Mouse (Mus musculus): ENCODE measurements around the gene Syne3. TPM values are rescaled to one million over a fixed set of nuclear protein-coding genes. Genes with fewer than 3 reads are reported as not detected.

Syne3 gene
- polyA plus RNA-seq, 1 experiment from 2014 or later, result 0.16 TPM

DNA sequence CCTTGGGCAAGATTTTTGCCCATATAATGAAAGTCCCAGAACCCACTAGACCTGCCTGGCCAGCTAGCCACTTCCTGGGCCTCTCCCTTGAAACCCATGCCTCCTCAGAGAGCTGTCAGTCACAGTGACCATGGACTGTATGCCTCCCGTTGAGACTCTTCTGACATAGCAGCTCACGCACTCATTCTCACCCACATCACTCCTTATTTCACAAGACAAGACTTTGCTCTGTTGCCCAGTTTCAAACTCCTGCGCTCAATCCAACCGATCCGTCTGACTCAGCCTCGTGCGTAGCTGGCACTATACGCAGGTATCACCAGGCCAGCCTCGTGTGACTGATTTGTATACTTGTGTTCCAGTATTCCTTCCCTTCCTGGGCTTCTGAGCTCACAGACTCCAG is 22.8 kb downstream of the Syne3 start:
- Histone ChIP-seq H3K4me2 (ENCODE audit: low read length) (no peak overlapping the region), H3K27me3 (ENCODE audit: control insufficient read depth, insufficient read depth, low read depth, low read length) (no peaks in the 10 kb centered on the region), H3K4me3 (ENCODE audit: low read depth, low read length) (no peak overlapping the region), H3K9ac (ENCODE audit: low read depth, low read length) (no peak overlapping the region), H3K9me3 (replicated peaks; ENCODE audit: control insufficient read depth, low read length, poor library complexity, severe bottlenecking) (no peaks in the 10 kb centered on the region), H3K4me1 (ENCODE audit: control insufficient read depth, insufficient read depth, low read length) (no peaks in the 10 kb centered on the region), H3K36me3 (ENCODE audit: control insufficient read depth, insufficient read depth, low read length) (no peaks in the 10 kb centered on the region), H3K27ac (ENCODE audit: low read length) (no peak overlapping the region)
- 94% methylated on average over 9 of the region's 9 CpGs for WGBS
- ATAC-seq, result no peak

DNA sequence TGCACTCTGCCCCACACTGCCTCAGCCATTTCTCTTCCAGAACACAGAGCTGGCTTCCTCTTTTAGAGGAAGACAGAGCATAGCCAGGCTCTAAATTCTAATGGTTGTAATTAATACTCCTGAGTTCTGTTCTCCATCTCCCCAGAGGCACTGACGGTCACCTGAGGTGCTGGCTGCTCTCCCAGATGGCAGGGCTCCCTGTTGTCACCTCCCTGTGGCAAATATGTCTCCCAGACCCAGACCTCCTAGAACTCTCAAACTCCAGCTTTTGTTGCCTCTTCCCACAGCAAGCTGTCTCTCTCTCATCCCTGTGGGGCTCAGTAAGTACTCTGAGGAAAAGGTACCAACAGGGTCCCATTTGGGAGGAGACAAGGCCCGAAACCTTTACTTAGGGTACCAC is 23.6 kb downstream of the Syne3 start:
- ATAC-seq, result no peak
- 76% methylated on average over 2 of the region's 2 CpGs for WGBS
- no peaks in the 10 kb centered on the region for H3K27me3 ChIP-seq (ENCODE audit: control insufficient read depth, insufficient read depth, low read depth, low read length)
- H3K9me3 ChIP-seq (replicated peaks; ENCODE audit: control insufficient read depth, low read length, poor library complexity, severe bottlenecking), result no peaks in the 10 kb centered on the region
- no peak overlapping the region for H3K9ac ChIP-seq (ENCODE audit: low read depth, low read length)
- no peaks in the 10 kb centered on the region for H3K36me3 ChIP-seq (ENCODE audit: control insufficient read depth, insufficient read depth, low read length)
- H3K27ac ChIP-seq (ENCODE audit: low read length), result no peak overlapping the region
- H3K4me1 ChIP-seq (ENCODE audit: control insufficient read depth, insufficient read depth, low read length), result no peaks in the 10 kb centered on the region
- H3K4me3 ChIP-seq (ENCODE audit: low read depth, low read length), result no peak overlapping the region
- H3K4me2 ChIP-seq (ENCODE audit: low read length), result no peak overlapping the region

DNA sequence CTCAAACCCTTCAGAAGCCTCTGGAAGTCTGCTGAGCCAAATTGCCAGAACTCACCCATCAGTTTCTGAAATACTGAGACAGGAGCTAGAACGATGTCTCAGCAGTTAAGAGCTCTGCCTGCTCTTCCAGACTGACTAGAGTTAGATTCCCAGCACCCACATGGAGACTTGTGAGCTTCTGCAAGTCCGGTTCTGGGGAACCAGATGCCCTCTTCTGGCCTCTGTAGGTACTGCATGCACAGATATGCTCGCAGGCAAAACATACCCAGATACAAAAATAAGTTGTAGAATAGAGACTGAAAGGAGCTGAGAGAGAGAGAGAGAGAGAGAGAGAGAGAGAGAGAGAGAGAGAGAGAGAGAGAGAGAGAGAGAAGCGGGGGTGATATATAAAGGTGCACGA is 24.5 kb downstream of the Syne3 start:
- Histone ChIP-seq H3K27ac (ENCODE audit: low read length) (no peak overlapping the region), H3K27me3 (ENCODE audit: control insufficient read depth, insufficient read depth, low read depth, low read length) (no peaks in the 10 kb centered on the region), H3K4me1 (ENCODE audit: control insufficient read depth, insufficient read depth, low read length) (no peaks in the 10 kb centered on the region), H3K9me3 (replicated peaks; ENCODE audit: control insufficient read depth, low read length, poor library complexity, severe bottlenecking) (no peaks in the 10 kb centered on the region), H3K9ac (ENCODE audit: low read depth, low read length) (no peak overlapping the region), H3K4me2 (ENCODE audit: low read length) (no peak overlapping the region), H3K36me3 (ENCODE audit: control insufficient read depth, insufficient read depth, low read length) (no peaks in the 10 kb centered on the region), H3K4me3 (ENCODE audit: low read depth, low read length) (no peak overlapping the region)
- WGBS, result 77% methylated on average over 5 of the region's 5 CpGs
- ATAC-seq, result no peak

DNA sequence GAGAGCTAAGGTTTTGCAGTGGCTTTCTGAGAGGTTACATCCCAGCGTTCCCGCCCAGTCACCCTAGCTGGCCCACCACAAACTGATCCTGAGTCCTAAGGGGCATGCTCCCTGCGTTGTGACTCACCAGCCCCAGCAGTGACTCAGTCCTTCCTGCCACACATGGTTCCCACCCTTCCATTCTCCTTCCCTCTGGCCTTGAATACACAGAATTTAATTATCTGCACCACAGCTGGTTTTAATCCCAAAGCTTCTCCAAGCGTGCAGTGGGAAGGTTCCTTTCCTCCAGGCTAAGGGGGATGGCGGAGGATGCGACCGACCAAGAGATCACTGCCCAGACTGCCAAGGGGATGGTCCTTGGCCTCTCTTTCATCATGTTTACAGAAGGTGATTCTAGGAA is 26.1 kb downstream of the Syne3 start:
- no peaks in the 10 kb centered on the region for H3K27me3 ChIP-seq (ENCODE audit: control insufficient read depth, insufficient read depth, low read depth, low read length)
- no peaks in the 10 kb centered on the region for H3K36me3 ChIP-seq (ENCODE audit: control insufficient read depth, insufficient read depth, low read length)
- no peak for ATAC-seq
- WGBS, result 40% methylated on average over 7 of the region's 7 CpGs
- no peak overlapping the region for H3K4me3 ChIP-seq (ENCODE audit: low read depth, low read length)
- no peak overlapping the region for H3K4me2 ChIP-seq (ENCODE audit: low read length)
- H3K27ac ChIP-seq (ENCODE audit: low read length), result no peak overlapping the region
- no peaks in the 10 kb centered on the region for H3K9me3 ChIP-seq (replicated peaks; ENCODE audit: control insufficient read depth, low read length, poor library complexity, severe bottlenecking)
- peaks cover 6% of the 10 kb centered on the region; the same call in 1 of the 2 replicates for H3K4me1 ChIP-seq (ENCODE audit: control insufficient read depth, insufficient read depth, low read length)
- no peak overlapping the region for H3K9ac ChIP-seq (ENCODE audit: low read depth, low read length)

DNA sequence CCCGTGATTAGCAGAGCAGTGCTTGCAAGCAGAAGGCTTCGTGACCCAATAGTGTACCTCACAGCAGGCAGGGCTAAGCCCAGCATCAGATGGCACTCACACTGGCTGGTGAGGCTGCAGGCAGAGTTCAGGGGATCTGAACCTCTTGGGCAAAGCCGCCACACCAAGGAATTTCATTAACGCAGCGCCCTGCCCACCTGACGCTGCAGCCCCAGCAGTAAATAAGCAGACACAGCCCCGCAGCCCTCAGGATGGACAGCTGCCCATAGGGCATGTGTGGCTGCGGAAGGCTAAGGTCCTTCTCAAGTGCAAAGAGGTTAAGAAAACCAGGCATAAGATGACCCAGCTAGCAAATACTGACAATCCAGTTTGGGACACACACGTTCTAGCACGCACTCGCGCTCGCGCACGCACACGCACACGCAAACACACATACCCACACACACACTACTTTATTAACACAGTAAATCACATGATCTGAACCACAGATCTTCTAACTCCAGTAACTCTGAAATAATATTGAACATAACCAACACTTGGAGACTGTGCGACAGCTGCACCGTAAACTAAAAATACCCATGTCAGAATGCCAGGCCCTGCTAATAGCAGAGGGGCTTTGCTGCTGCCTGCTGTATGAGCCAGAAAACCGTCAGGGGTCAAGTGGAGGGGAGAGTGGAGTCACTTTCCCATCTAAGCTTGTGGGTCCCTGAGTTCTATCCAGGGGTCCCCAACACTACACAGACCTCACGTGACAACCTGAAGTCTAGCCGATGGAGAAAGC is 30.5 kb downstream of the Syne3 start:
- Histone ChIP-seq H3K4me3 (ENCODE audit: low read depth, low read length) (no peak overlapping the region), H3K27ac (ENCODE audit: low read length) (no peak overlapping the region), H3K4me1 (ENCODE audit: control insufficient read depth, insufficient read depth, low read length) (peaks cover 6% of the 10 kb centered on the region; the same call in 1 of the 2 replicates), H3K9ac (ENCODE audit: low read depth, low read length) (peak overlapping the region; percentile 38; the same call in 1 of the 2 replicates), H3K27me3 (ENCODE audit: control insufficient read depth, insufficient read depth, low read depth, low read length) (no peaks in the 10 kb centered on the region), H3K9me3 (replicated peaks; ENCODE audit: control insufficient read depth, low read length, poor library complexity, severe bottlenecking) (no peaks in the 10 kb centered on the region), H3K36me3 (ENCODE audit: control insufficient read depth, insufficient read depth, low read length) (no peaks in the 10 kb centered on the region), H3K4me2 (ENCODE audit: low read length) (no peak overlapping the region)
- 64% methylated on average over 22 of the region's 22 CpGs for WGBS
- ATAC-seq, result no peak; the same call in 1 of the 2 replicates

DNA sequence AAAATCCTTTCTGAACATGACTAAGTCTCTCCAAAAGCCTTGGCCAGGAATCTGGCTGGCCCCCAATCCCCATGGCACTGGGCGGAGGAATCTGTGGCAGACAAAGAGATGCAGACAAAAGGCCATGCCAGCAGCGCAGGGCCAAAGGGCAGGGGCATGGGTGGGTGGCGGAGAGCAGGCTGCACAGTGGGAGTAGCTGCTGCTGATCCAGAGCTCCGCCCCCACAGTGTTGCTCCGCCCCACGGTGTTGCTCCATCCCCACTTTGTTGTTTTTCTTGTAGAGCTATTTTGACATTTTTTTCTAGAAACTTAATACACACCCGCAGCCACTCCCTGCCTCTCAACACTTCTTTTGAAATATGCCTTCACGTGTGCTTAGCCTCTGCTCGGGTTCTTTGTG is 31.2 kb downstream of the Syne3 start:
- 7% methylated on average over 9 of the region's 9 CpGs for WGBS
- ATAC-seq, result no peak
- Histone ChIP-seq H3K4me1 (ENCODE audit: control insufficient read depth, insufficient read depth, low read length) (peaks cover 6% of the 10 kb centered on the region; the same call in 1 of the 2 replicates), H3K9me3 (replicated peaks; ENCODE audit: control insufficient read depth, low read length, poor library complexity, severe bottlenecking) (no peaks in the 10 kb centered on the region), H3K4me3 (ENCODE audit: low read depth, low read length) (no peak overlapping the region), H3K27me3 (ENCODE audit: control insufficient read depth, insufficient read depth, low read depth, low read length) (no peaks in the 10 kb centered on the region), H3K9ac (ENCODE audit: low read depth, low read length) (no peak overlapping the region; the same call in 1 of the 2 replicates), H3K27ac (ENCODE audit: low read length) (no peak overlapping the region), H3K4me2 (ENCODE audit: low read length) (peak overlapping the region; percentile 4), H3K36me3 (ENCODE audit: control insufficient read depth, insufficient read depth, low read length) (no peaks in the 10 kb centered on the region)

DNA sequence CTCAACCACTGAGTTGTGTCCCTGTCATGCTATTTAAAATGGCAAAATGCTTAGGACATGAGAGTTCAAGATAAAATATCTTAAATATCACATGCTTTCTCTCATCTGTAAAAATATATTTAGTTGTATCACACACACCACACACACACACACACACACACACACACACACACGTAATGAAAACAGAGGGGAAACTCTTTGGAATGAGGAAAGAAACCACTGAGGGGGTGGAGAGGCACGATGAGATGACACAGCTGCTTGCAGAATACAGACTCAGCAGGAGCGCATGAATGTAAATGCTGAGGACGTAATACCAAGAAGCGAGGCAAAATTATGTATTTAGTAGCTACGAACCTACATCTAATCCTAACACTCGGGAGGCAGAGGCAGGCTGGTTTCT is 32.7 kb downstream of the Syne3 start:
- ATAC-seq, result no peak
- Histone ChIP-seq H3K4me2 (ENCODE audit: low read length) (no peak overlapping the region), H3K4me1 (ENCODE audit: control insufficient read depth, insufficient read depth, low read length) (peaks cover 6% of the 10 kb centered on the region; the same call in 1 of the 2 replicates), H3K9ac (ENCODE audit: low read depth, low read length) (no peak overlapping the region), H3K27ac (ENCODE audit: low read length) (no peak overlapping the region), H3K27me3 (ENCODE audit: control insufficient read depth, insufficient read depth, low read depth, low read length) (no peaks in the 10 kb centered on the region), H3K4me3 (ENCODE audit: low read depth, low read length) (no peak overlapping the region), H3K9me3 (replicated peaks; ENCODE audit: control insufficient read depth, low read length, poor library complexity, severe bottlenecking) (no peaks in the 10 kb centered on the region), H3K36me3 (ENCODE audit: control insufficient read depth, insufficient read depth, low read length) (no peaks in the 10 kb centered on the region)
- 91% methylated on average over 7 of the region's 7 CpGs for WGBS

DNA sequence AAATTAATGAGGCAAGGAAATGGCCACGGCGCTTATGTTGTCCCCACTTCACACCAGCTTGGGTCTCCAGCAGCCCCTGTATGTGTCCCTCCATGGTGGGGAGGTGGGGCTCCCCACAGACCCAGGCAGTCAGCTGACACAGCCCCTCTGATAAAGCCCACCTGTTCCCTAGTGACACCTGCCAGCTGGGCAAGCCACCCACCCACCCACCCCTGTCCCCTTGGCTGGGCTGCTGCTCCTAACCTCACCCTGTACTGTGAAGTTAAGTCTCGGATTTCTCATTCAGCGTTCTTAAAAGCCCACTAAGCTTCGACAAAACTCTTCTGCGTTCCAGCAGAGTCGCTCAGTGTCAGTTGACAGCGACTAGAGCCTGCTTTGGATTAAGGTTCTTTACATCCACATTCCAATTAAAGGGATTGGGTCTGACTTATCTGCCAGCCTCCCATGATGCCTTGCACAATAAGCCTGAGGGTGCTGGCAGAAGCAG is 33.2 kb downstream of the Syne3 start:
- Histone ChIP-seq H3K4me1 (ENCODE audit: control insufficient read depth, insufficient read depth, low read length) (peaks cover 6% of the 10 kb centered on the region; the same call in 1 of the 2 replicates), H3K27me3 (ENCODE audit: control insufficient read depth, insufficient read depth, low read depth, low read length) (no peaks in the 10 kb centered on the region), H3K27ac (ENCODE audit: low read length) (no peak overlapping the region), H3K36me3 (ENCODE audit: control insufficient read depth, insufficient read depth, low read length) (no peaks in the 10 kb centered on the region), H3K9me3 (replicated peaks; ENCODE audit: control insufficient read depth, low read length, poor library complexity, severe bottlenecking) (no peaks in the 10 kb centered on the region), H3K4me2 (ENCODE audit: low read length) (no peak overlapping the region), H3K9ac (ENCODE audit: low read depth, low read length) (no peak overlapping the region), H3K4me3 (ENCODE audit: low read depth, low read length) (no peak overlapping the region)
- 20% methylated on average over 8 of the region's 8 CpGs for WGBS
- no peak for ATAC-seq

DNA sequence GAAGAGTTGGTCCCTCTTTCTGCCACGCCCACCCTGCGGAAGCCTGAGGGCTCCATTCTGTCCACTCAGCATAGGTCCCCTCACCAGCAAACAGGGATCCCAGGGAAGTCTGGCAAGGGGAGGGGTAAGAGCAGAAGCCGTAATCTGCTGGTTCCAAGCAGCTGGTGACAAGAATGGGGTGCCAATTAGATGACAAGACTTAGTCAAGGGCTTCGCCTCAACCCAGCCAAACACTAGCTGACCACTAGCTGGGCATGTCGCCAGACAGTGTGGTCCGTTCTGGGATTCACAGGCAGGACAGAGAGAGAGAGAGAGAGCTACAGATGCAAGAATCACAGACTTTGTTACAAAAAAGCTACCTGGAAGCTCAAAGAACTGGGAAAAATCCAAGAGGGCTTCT is 36.7 kb downstream of the Syne3 start:
- WGBS, result 82% methylated on average over 6 of the region's 6 CpGs
- no peak overlapping the region for H3K27ac ChIP-seq (ENCODE audit: low read length)

More for the DNA sequence above, 36.7 kb downstream of the Syne3 start:
- Histone ChIP-seq H3K36me3 (ENCODE audit: control insufficient read depth, insufficient read depth, low read length) (no peaks in the 10 kb centered on the region), H3K9me3 (replicated peaks; ENCODE audit: control insufficient read depth, low read length, poor library complexity, severe bottlenecking) (no peaks in the 10 kb centered on the region), H3K4me2 (ENCODE audit: low read length) (no peak overlapping the region), H3K4me3 (ENCODE audit: low read depth, low read length) (no peak overlapping the region), H3K27me3 (ENCODE audit: control insufficient read depth, insufficient read depth, low read depth, low read length) (no peaks in the 10 kb centered on the region), H3K4me1 (ENCODE audit: control insufficient read depth, insufficient read depth, low read length) (no peaks in the 10 kb centered on the region), H3K9ac (ENCODE audit: low read depth, low read length) (no peak overlapping the region)
- ATAC-seq, result no peak

Measured in midbrain, embryonic 16.5 days (tissue).